Mouse (Mus musculus): ENCODE results near the gene Tex12. TPM values are rescaled to one million over a fixed set of nuclear protein-coding genes. Genes with fewer than 3 reads are reported as not detected.
A peak's percentile ranks its signal among the peaks of the same experiment; 100 is the strongest.

The Tex12 gene
- total RNA-seq (2015) (not detected in 2 replicates), total RNA-seq (2017) (not detected in 2 replicates)

GRCm38 (mm10) chr9:50561145-50561917 lies at the start of gene Tex12:
Gene Tex12 (minus strand): TSS chr9:50561325.
- no peak for ATAC-seq (replicated peaks; ENCODE audit: poor library complexity)

- ATAC-seq (replicated peaks; ENCODE audit: poor library complexity), result no peak
Observed at GRCm38 (mm10) chr9:50604338-50604737, 43.2 kb upstream of the Tex12 start.

GRCm38 (mm10) chr9:50603998-50604324 lies 42.8 kb upstream of the Tex12 start:
- no peak; the same call in 1 of the 2 replicates for ATAC-seq (replicated peaks; ENCODE audit: poor library complexity)

GRCm38 (mm10) chr9:50603189-50603997 lies 42.3 kb upstream of the Tex12 start, which contains the start of the genes Sdhd and Timm8b:
Gene Sdhd (minus strand): TSS chr9:50603812.
Gene Timm8b (plus strand): TSS chr9:50603910.
- ATAC-seq (replicated peaks; ENCODE audit: poor library complexity), result peak; percentile 93

- no peak for ATAC-seq (replicated peaks; ENCODE audit: poor library complexity)
Observed at GRCm38 (mm10) chr9:50602055-50602845, 41.1 kb upstream of the Tex12 start.

GRCm38 (mm10) chr9:50601536-50601935 lies 40.4 kb upstream of the Tex12 start:
- ATAC-seq (replicated peaks; ENCODE audit: poor library complexity), result peak; percentile 50

- no peak for ATAC-seq (replicated peaks; ENCODE audit: poor library complexity)
Observed at GRCm38 (mm10) chr9:50596973-50597372, 35.8 kb upstream of the Tex12 start.

GRCm38 (mm10) chr9:50594794-50595417 lies 33.8 kb upstream of the Tex12 start:
- no peak for ATAC-seq (replicated peaks; ENCODE audit: poor library complexity)

- peak; percentile 71 for ATAC-seq (replicated peaks; ENCODE audit: poor library complexity)
Observed at GRCm38 (mm10) chr9:50593544-50593943, 32.4 kb upstream of the Tex12 start.

- ATAC-seq (replicated peaks; ENCODE audit: poor library complexity), result peak; percentile 79
Observed at GRCm38 (mm10) chr9:50592955-50593354, 31.8 kb upstream of the Tex12 start.

GRCm38 (mm10) chr9:50590856-50591518 lies 29.9 kb upstream of the Tex12 start:
- ATAC-seq (replicated peaks; ENCODE audit: poor library complexity), result peak; percentile 76

GRCm38 (mm10) chr9:50586955-50587354 lies 25.8 kb upstream of the Tex12 start:
- ATAC-seq (replicated peaks; ENCODE audit: poor library complexity), result no peak

- ATAC-seq (replicated peaks; ENCODE audit: poor library complexity), result no peak
Observed at GRCm38 (mm10) chr9:50585145-50585818, 24.2 kb upstream of the Tex12 start.

- no peak for ATAC-seq (replicated peaks; ENCODE audit: poor library complexity)
Observed at GRCm38 (mm10) chr9:50580370-50580769, 19.2 kb upstream of the Tex12 start.

- ATAC-seq (replicated peaks; ENCODE audit: poor library complexity), result no peak
Observed at GRCm38 (mm10) chr9:50569599-50570525, 8.7 kb upstream of the Tex12 start.

- no peak for ATAC-seq (replicated peaks; ENCODE audit: poor library complexity)
Observed at GRCm38 (mm10) chr9:50567881-50568280, 6.8 kb upstream of the Tex12 start.

- ATAC-seq (replicated peaks; ENCODE audit: poor library complexity), result peak; percentile 61
Observed at GRCm38 (mm10) chr9:50567372-50567771, 6.2 kb upstream of the Tex12 start.

GRCm38 (mm10) chr9:50565940-50566339 lies 4.8 kb upstream of the Tex12 start:
- no peak for ATAC-seq (replicated peaks; ENCODE audit: poor library complexity)

Data from megakaryocyte progenitor cell, adult 5-6 weeks (primary cell).